Mouse (Mus musculus) cerebral cortex, adult 2 months (tissue): Measurements from ENCODE around the gene Fam69b.

Experiments
- WGBS: fragments of 180-500 bp; shearing (Covaris S2); methylation state at CpG from one replicate; pipeline ENCODE4 v1.1.7; 2018; 5-methylcytosine and 5-hydroxymethylcytosine counted together

The Fam69b gene

GRCm38 (mm10) chr2:26632541-26633395 lies 4.5 kb downstream of the Fam69b start:
- 71% methylated on average over 16 of the region's 16 CpGs for WGBS

GRCm38 (mm10) chr2:26633953-26634530 lies 5.8 kb downstream of the Fam69b start:
- WGBS = 60% methylated on average over 4 of the region's 4 CpGs

GRCm38 (mm10) chr2:26634629-26635488 lies 6.6 kb downstream of the Fam69b start:
- WGBS = 59% methylated on average over 12 of the region's 12 CpGs

- WGBS = 66% methylated on average over 21 of the region's 21 CpGs
Measured at GRCm38 (mm10) chr2:26635489-26636324, 7.5 kb downstream of the Fam69b start.

- 31% methylated on average over 2 of the region's 2 CpGs for WGBS
Measured at GRCm38 (mm10) chr2:26636325-26636635, 8.0 kb downstream of the Fam69b start.

DNA sequence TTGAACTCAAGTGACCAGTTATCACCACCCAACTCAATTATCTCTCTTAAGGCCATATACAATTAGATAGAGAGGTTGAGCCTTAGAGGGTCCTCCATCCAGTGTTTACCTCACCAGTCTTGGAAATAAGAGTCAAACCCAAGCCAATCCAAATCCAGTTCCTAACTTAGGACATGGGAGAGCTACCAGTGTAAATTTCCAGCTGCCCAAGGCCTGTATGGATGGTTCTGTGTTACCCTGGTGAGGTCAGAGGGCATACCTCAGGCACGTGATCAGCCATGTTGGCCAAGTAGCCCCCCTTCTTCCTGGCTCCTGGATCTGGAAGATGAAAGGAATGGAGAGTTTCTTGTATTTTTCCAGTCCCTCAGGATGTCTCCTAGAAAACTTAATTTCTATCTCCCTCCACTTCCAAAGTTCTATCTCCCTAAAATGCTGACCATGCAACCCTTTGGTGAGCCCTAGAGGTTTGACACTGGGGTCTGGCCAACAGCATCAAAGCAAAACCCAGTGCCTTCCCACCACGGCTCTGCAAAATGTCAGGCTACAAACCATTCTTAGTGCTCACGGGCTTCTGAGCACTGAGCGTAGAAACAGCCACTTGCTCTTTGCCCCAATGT lies 9.2 kb downstream of the Fam69b start:
- WGBS = 72% methylated on average over 4 of the region's 4 CpGs

GRCm38 (mm10) chr2:26638039-26638438 lies 9.8 kb downstream of the Fam69b start:
- WGBS = 78% methylated on average over 5 of the region's 5 CpGs

DNA sequence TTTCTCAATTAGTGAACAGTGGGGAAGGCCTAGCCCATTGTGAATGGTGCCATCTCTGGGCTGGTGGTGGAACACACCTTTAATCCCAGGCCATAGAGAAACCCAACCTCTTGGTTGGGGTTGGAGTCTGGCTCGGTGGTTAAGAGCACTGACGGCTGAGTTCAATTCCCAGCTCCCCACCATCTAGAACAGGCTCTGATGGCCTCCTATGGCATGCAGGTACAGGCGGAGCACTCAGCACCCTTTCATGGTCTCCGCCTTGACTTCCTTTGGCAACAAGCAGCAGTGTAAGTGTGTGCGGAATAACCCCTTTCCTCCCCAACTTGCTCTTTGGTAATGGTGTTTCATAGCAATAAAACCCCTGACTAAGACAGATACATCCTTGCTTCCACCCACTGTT lies 10.3 kb downstream of the Fam69b start:
- 68% methylated on average over 5 of the region's 5 CpGs for WGBS

DNA sequence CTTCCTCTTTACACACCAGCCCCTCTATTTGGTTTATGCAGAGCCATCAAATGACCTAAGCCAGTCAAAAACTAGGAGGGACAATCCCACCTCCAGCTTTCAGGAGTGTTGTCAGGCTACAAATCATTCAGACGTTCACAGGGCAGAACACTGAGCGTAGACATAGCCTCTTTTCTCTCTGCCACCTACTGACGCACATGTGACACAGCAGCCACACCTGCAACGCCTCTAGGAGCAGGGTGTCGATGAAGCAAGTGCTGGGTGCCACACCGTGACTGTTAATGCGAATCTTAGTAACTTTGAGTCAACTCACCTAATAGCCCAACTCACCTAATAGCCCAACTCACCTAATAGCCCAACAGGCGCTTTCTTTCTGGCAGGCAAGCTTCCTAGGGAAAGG lies 10.8 kb downstream of the Fam69b start:
- WGBS = 10% methylated on average over 8 of the region's 8 CpGs

GRCm38 (mm10) chr2:26639838-26640830 lies 11.9 kb downstream of the Fam69b start:
- WGBS = 5% methylated on average over 49 of the region's 49 CpGs

- WGBS = 90% methylated on average over 7 of the region's 7 CpGs
Measured at GRCm38 (mm10) chr2:26641006-26641647, 12.9 kb downstream of the Fam69b start.

DNA sequence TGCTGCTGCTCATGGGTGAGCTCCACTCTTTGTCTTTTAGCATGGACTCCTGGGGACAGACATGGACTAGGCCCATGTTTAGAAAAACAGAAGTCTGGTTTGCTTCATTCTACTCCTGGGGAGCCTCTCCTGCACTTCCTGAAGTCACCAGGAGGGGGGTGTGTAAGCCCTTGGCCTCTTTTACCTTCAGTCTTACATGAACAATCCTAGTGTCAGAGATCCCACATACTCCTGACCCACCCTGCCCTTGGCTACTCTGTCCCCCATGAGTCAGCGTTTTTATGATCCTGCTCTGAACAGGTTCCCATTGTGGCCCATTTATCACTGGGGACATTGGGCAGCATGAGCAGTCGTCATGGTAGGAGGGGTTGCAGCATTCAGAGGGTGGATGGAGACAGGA lies 15.7 kb downstream of the Fam69b start:
- 68% methylated on average over 2 of the region's 2 CpGs for WGBS

- WGBS = 16% methylated on average over 3 of the region's 3 CpGs
Measured at GRCm38 (mm10) chr2:26646643-26647293, 18.5 kb downstream of the Fam69b start.

DNA sequence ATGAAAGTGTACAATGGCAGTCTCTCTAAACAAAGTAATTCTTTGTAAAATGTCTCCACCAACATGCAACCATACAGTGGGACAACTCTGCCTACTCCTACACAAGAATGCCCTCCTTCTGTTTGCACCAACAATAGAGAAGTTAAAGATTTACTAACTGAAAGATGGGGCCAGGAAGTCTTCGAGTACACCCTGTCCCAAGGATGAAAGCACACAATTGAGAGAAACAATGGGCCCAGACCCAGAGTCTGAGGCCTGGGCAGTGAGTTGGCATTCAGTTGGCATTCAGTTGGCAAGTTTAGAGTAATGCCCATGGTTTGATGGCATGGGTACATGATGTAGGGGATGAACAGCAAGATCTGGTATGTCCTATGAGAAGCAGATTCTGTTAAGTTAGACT lies 26.4 kb downstream of the Fam69b start:
- WGBS = 43% methylated on average over 1 of the region's 1 CpGs

DNA sequence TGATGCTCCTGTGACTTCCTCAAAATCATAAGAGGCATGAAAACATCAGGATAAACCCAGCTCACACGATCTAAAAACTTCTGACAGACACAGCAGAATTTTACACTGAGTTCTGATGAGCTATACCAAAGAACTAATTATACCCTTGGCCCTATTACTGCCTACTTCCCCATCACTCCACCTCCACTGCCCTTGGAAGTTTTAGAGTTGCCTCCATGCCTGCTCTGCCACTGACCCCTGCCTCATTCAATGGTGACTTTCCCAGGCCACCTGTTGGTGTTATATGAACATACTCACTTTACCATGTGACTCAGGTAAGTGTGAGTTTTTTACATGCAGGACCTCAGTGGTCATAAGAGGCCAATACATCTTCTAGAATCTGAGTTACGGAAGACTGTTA lies 29.2 kb downstream of the Fam69b start:
- 83% methylated on average over 2 of the region's 2 CpGs for WGBS

DNA sequence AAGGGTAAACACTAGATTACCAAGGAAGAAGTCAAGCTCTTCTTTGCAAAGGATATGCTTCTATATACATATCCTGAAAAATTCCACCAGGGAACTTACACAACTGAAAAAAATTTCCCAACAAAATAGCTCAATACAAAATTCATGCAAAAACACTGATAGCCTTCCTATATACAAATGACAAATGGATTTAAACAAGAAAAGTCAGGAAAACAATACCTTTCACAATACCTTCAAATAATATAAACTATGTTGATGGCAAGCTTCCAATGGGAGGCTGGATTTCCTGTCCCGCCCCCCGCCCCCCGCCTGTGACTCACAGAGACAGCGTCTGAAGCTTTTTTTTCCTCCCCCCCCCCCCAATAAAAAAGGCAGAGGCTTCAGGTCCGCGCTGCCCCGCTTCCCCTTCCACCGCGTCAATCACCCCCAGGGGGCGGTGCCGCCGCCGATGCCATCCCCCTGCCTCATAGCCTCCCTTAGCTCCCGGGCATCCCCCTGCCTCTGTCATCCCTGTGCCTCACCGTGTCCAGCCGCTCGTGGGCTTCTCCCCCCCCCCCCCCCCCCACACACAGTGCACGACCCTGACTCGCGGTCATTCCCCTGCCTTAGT lies 33.0 kb downstream of the Fam69b start:
- WGBS = 6% methylated on average over 15 of the region's 20 CpGs

DNA sequence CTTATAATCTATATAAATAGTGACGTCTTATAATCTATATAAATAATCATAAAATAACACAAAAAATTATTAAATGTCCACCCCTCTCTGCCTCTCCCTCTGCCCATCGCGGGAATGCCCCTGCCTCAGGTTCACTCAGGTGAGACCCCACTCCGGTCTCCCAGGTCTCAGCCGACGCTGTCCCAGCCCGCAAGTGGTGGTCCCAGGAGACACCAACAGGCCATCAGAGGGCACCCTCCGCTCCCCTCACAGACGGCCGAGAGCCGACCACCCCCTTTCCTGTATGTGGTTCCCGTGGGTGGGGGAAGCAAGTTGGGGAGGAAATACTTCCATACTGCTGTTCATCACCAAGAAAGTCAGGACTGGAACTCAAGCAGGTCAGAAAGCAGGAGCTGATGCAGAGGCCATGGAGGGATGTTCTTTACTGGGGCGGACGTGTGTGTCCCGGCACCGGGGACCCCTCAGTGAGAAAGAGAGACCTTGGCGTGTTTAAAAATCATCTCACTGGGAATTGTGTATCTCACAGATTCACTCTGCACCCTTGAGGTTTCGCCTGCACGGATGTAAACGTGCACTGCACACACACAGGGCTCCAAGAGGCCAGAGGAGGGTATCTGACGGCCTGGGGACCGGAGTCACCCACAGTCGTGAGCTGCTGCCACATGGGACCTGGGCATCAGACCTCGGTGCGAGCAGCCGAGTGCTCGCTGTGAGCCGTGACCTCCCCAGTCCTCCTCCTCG lies 33.7 kb downstream of the Fam69b start:
- WGBS = 49% methylated on average over 29 of the region's 29 CpGs

- 86% methylated on average over 13 of the region's 13 CpGs for WGBS
Measured at GRCm38 (mm10) chr2:26662509-26662882, 34.2 kb downstream of the Fam69b start.
